7 mouse cellular contexts compared by ENCODE assay signal in the genomic region with DNA sequence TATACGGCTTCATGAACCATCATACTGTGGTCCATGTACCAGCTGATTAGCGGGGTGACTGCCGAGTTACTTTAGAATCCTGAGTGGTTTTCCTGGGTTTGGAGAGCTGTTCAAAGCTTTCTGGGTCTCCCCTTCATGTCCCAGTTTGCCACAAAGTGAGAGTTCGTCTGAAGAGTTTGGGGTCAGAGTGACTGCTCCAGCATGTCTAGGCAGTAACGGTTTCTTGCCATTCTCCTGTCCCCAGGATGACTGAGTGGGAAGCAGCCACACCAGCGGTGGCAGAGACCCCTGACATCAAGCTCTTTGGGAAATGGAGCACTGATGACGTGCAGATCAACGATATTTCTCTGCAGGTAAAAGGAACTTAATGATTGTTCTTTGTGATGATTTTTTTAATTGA. TPM values are rescaled to one million over a fixed set of nuclear protein-coding genes. Genes with fewer than 3 reads are reported as not detected.
DNase-seq lines count a peak whose midpoint lies in the region; ATAC-seq and TF ChIP-seq lines count a peak whose summit lies in the region.

No protein-coding gene starts in this region.

- no peak overlapping the region for H3K27ac ChIP-seq in lung, embryonic 15.5 days
- H3K27ac ChIP-seq in embryonic facial prominence, embryonic 14.5 days (replicated peaks; ENCODE audit: low read depth, low read length) = no peak overlapping the region
- H3K27ac ChIP-seq in intestine, postnatal 0 days (ENCODE audit: low read depth, low read length) = no peak overlapping the region
- no peak overlapping the region for H3K27ac ChIP-seq in neural tube, embryonic 15.5 days (replicated peaks)

- no peaks in the 10 kb centered on the region for H3K9me3 ChIP-seq in lung, embryonic 15.5 days
- no peaks in the 10 kb centered on the region for H3K9me3 ChIP-seq in embryonic facial prominence, embryonic 14.5 days (ENCODE audit: control insufficient read depth, low read length)
- H3K9me3 ChIP-seq in intestine, postnatal 0 days (ENCODE audit: control insufficient read depth) = no peaks in the 10 kb centered on the region
- H3K9me3 ChIP-seq in neural tube, embryonic 15.5 days (replicated peaks) = no peaks in the 10 kb centered on the region

- H3K4me1 ChIP-seq in lung, embryonic 15.5 days = peaks cover 29% of the 10 kb centered on the region
- H3K4me1 ChIP-seq in embryonic facial prominence, embryonic 14.5 days (ENCODE audit: control insufficient read depth, insufficient read depth, low read length) = peaks cover 9% of the 10 kb centered on the region; the same call in 1 of the 2 replicates
- H3K4me1 ChIP-seq in intestine, postnatal 0 days (replicated peaks; ENCODE audit: control insufficient read depth, insufficient read depth, low read length) = no peaks in the 10 kb centered on the region; the same call in 1 of the 2 replicates
- H3K4me1 ChIP-seq in neural tube, embryonic 15.5 days = peaks cover 24% of the 10 kb centered on the region

- peaks cover 38% of the 10 kb centered on the region for H3K36me3 ChIP-seq in lung, embryonic 15.5 days
- peaks cover 44% of the 10 kb centered on the region for H3K36me3 ChIP-seq in embryonic facial prominence, embryonic 14.5 days (ENCODE audit: control insufficient read depth, insufficient read depth, low read length)
- H3K36me3 ChIP-seq in intestine, postnatal 0 days (ENCODE audit: control insufficient read depth, insufficient read depth) = peaks cover 34% of the 10 kb centered on the region
- peaks cover 42% of the 10 kb centered on the region for H3K36me3 ChIP-seq in neural tube, embryonic 15.5 days

- peak overlapping the region; percentile 71 for H3K4me3 ChIP-seq in lung, embryonic 15.5 days
- H3K4me3 ChIP-seq in embryonic facial prominence, embryonic 14.5 days (ENCODE audit: low read depth, low read length) = peak overlapping the region; percentile 55
- peak overlapping the region; percentile 86 for H3K4me3 ChIP-seq in intestine, postnatal 0 days (ENCODE audit: low read depth, low read length)
- H3K4me3 ChIP-seq in neural tube, embryonic 15.5 days (replicated peaks) = peak overlapping the region; percentile 95

- no peak for TF ChIP-seq CTCF in intestine, postnatal 0 days (IDR thresholded peaks at IDR 0.05; ENCODE audit: low read depth)

- peak overlapping the region; percentile 75 for H3K9ac ChIP-seq in lung, embryonic 15.5 days
- peak overlapping the region; percentile 71 for H3K9ac ChIP-seq in embryonic facial prominence, embryonic 14.5 days (ENCODE audit: low read depth, low read length)
- peak overlapping the region; percentile 89 for H3K9ac ChIP-seq in intestine, postnatal 0 days (ENCODE audit: low read depth, low read length)
- H3K9ac ChIP-seq in neural tube, embryonic 15.5 days (replicated peaks) = peak overlapping the region; percentile 85

- ATAC-seq in lung, embryonic 15.5 days (ENCODE audit: borderline replicate concordance, extremely low read depth, low FRiP score, low TSS enrichment) = no peak
- no peak for ATAC-seq in embryonic facial prominence, embryonic 14.5 days (ENCODE audit: low read depth)
- ATAC-seq in intestine, postnatal 0 days = no peak
- ATAC-seq in neural tube, embryonic 15.5 days (ENCODE audit: low FRiP score) = no peak

- no peak for DNase-seq in lung, postnatal 14 days
- DNase-seq in embryonic facial prominence, embryonic 14.5 days (ENCODE audit: low spot score) = no peak
- DNase-seq in gastrocnemius, postnatal 25 days = no peak
- DNase-seq in layer of hippocampus, postnatal 14 days (ENCODE audit: low spot score in 2 of 2) = no peak

- WGBS in lung, embryonic 15.5 days = 2% methylated on average over 8 of the region's 8 CpGs
- 2% methylated on average over 8 of the region's 8 CpGs for WGBS in embryonic facial prominence, embryonic 14.5 days
- 1% methylated on average over 8 of the region's 8 CpGs for WGBS in intestine, postnatal 0 days
- 4% methylated on average over 8 of the region's 8 CpGs for WGBS in neural tube, embryonic 15.5 days

- no peaks in the 10 kb centered on the region for H3K27me3 ChIP-seq in lung, embryonic 15.5 days
- H3K27me3 ChIP-seq in embryonic facial prominence, embryonic 14.5 days (replicated peaks; ENCODE audit: control insufficient read depth, insufficient read depth, low read length) = peaks cover 5% of the 10 kb centered on the region; the same call in 1 of the 2 replicates
- H3K27me3 ChIP-seq in intestine, postnatal 0 days (replicated peaks; ENCODE audit: control insufficient read depth, insufficient read depth, low read length) = peaks cover under 1% of the 10 kb centered on the region; the same call in 1 of the 2 replicates
- peaks cover 30% of the 10 kb centered on the region for H3K27me3 ChIP-seq in neural tube, embryonic 15.5 days (replicated peaks)

- H3K4me2 ChIP-seq in lung, embryonic 15.5 days = peak overlapping the region; percentile 80
- peak overlapping the region; percentile 93 for H3K4me2 ChIP-seq in embryonic facial prominence, embryonic 14.5 days (ENCODE audit: low read depth, low read length)
- H3K4me2 ChIP-seq in intestine, postnatal 0 days (replicated peaks; ENCODE audit: low read depth) = peak overlapping the region; percentile 82
- peak overlapping the region; percentile 86 for H3K4me2 ChIP-seq in neural tube, embryonic 15.5 days

RNA-seq across cellular contexts. Expression of gene Rps5, which starts 0.6 kb away (rescaled TPM):
- 1,008 and 1,109 TPM in 2 replicates for polyA plus RNA-seq in lung, embryonic 15.5 days (2015; fragmentation: Nextera tagmentation; extraction: Ambion mirVana)
- 1,364 and 1,371 TPM in 2 replicates for polyA plus RNA-seq in embryonic facial prominence, embryonic 14.5 days (2014; fragmentation: Nextera tagmentation; extraction: Ambion mirVana)
- 555 and 561 TPM in 2 replicates for polyA plus RNA-seq in intestine, postnatal 0 days (2015; fragmentation: Nextera tagmentation; extraction: Ambion mirVana)
- 564 and 667 TPM in 2 replicates for polyA plus RNA-seq in neural tube, embryonic 15.5 days (2015; fragmentation: Nextera tagmentation; extraction: Ambion mirVana)
- total RNA-seq in gastrocnemius, postnatal 25 days (2021) = 100 to 1,000 TPM; 498 to 510 TPM
- 100 to 1,000 TPM; 418 to 457 TPM for total RNA-seq in layer of hippocampus, postnatal 14 days (2021)

RNA-seq across cellular contexts. Expression of gene Rnf225, which starts 4.5 kb away (rescaled TPM):
- 0.98 and 1.3 TPM in 2 replicates for polyA plus RNA-seq in lung, embryonic 15.5 days (2015; fragmentation: Nextera tagmentation; extraction: Ambion mirVana)
- 0.43 and 0.49 TPM in 2 replicates for polyA plus RNA-seq in embryonic facial prominence, embryonic 14.5 days (2014; fragmentation: Nextera tagmentation; extraction: Ambion mirVana)
- 0.05 and 0.09 TPM in 2 replicates for polyA plus RNA-seq in intestine, postnatal 0 days (2015; fragmentation: Nextera tagmentation; extraction: Ambion mirVana)
- polyA plus RNA-seq in neural tube, embryonic 15.5 days (2015; fragmentation: Nextera tagmentation; extraction: Ambion mirVana) = 0.96 and 1.1 TPM in 2 replicates
- under 1 TPM; 0.21 to 0.33 TPM for total RNA-seq in gastrocnemius, postnatal 25 days (2021)
- total RNA-seq in layer of hippocampus, postnatal 14 days (2021) = 1 to 10 TPM in 1 of 2 experiments, under 1 TPM in 1; 0.92 to 1.2 TPM

RNA-seq across cellular contexts. Expression of gene Zscan22, which starts 25.1 kb away (rescaled TPM):
- polyA plus RNA-seq in lung, embryonic 15.5 days (2015; fragmentation: Nextera tagmentation; extraction: Ambion mirVana) = 16.1 and 17.1 TPM in 2 replicates
- 15.1 and 16.6 TPM in 2 replicates for polyA plus RNA-seq in embryonic facial prominence, embryonic 14.5 days (2014; fragmentation: Nextera tagmentation; extraction: Ambion mirVana)
- polyA plus RNA-seq in intestine, postnatal 0 days (2015; fragmentation: Nextera tagmentation; extraction: Ambion mirVana) = 4.0 and 4.4 TPM in 2 replicates
- 9.8 and 13.6 TPM in 2 replicates for polyA plus RNA-seq in neural tube, embryonic 15.5 days (2015; fragmentation: Nextera tagmentation; extraction: Ambion mirVana)
- 1 to 10 TPM; 2.7 to 3.4 TPM for total RNA-seq in gastrocnemius, postnatal 25 days (2021)
- total RNA-seq in layer of hippocampus, postnatal 14 days (2021) = 10 to 100 TPM; 11.9 to 14.5 TPM

RNA-seq across cellular contexts. Expression of gene Zfp128, which starts 41.8 kb away (rescaled TPM):
- polyA plus RNA-seq in lung, embryonic 15.5 days (2015; fragmentation: Nextera tagmentation; extraction: Ambion mirVana) = 4.9 and 5.2 TPM in 2 replicates
- polyA plus RNA-seq in embryonic facial prominence, embryonic 14.5 days (2014; fragmentation: Nextera tagmentation; extraction: Ambion mirVana) = 4.9 and 5.3 TPM in 2 replicates
- 0.97 and 1.2 TPM in 2 replicates for polyA plus RNA-seq in intestine, postnatal 0 days (2015; fragmentation: Nextera tagmentation; extraction: Ambion mirVana)
- polyA plus RNA-seq in neural tube, embryonic 15.5 days (2015; fragmentation: Nextera tagmentation; extraction: Ambion mirVana) = 6.7 and 7.5 TPM in 2 replicates
- 1 to 10 TPM; 2.4 TPM for total RNA-seq in gastrocnemius, postnatal 25 days (2021)
- total RNA-seq in layer of hippocampus, postnatal 14 days (2021) = 1 to 10 TPM; 6.2 to 7.3 TPM

RNA-seq across cellular contexts. Expression of gene Zfp324, which starts 42.9 kb away (rescaled TPM):
- polyA plus RNA-seq in lung, embryonic 15.5 days (2015; fragmentation: Nextera tagmentation; extraction: Ambion mirVana) = 10.9 and 11.0 TPM in 2 replicates
- 9.4 and 10.9 TPM in 2 replicates for polyA plus RNA-seq in embryonic facial prominence, embryonic 14.5 days (2014; fragmentation: Nextera tagmentation; extraction: Ambion mirVana)
- polyA plus RNA-seq in intestine, postnatal 0 days (2015; fragmentation: Nextera tagmentation; extraction: Ambion mirVana) = 4.0 and 4.1 TPM in 2 replicates
- polyA plus RNA-seq in neural tube, embryonic 15.5 days (2015; fragmentation: Nextera tagmentation; extraction: Ambion mirVana) = 13.1 and 13.3 TPM in 2 replicates
- 1 to 10 TPM; 2.0 to 2.2 TPM for total RNA-seq in gastrocnemius, postnatal 25 days (2021)
- 10 to 100 TPM; 12.0 to 13.5 TPM for total RNA-seq in layer of hippocampus, postnatal 14 days (2021)
